Comparison of ENCODE assay signal across 20 mouse cellular contexts in genomic region chr17:71221383-71221782, GRCm38 (mm10). TPM values are rescaled to one million over a fixed set of nuclear protein-coding genes. Genes with fewer than 3 reads are reported as not detected.
A peak's percentile ranks its signal among the peaks of the same experiment; 100 is the strongest.
DNase-seq lines count a peak whose midpoint lies in the region; ATAC-seq and TF ChIP-seq lines count a peak whose summit lies in the region.
"Had no signal": no experiment of that assay in that cellular context is flagged by ENCODE, and none has a peak within 500 bp of the region (broad histone marks: within the 10 kb centered on the region; RNA-seq: fewer than 3 reads in every experiment).

No protein-coding gene starts in this region.

- no peak overlapping the region for H3K4me3 ChIP-seq in heart, embryonic 14.5 days (ENCODE audit: control insufficient read depth in 1 of 2, insufficient read depth in 1 of 2, low read depth in 1 of 2, low read length in 2 of 2)
- no peak overlapping the region for H3K4me3 ChIP-seq in lung, postnatal 0 days (ENCODE audit: low read depth, low read length)
- H3K4me3 ChIP-seq in bone marrow macrophage, adult 2 months (ENCODE audit: insufficient read depth, low read length): no peak overlapping the region
- H3K4me3 ChIP-seq: hindbrain, embryonic 10.5 days; kidney, embryonic 15.5 days; midbrain, embryonic 12.5 days; neural tube, embryonic 13.5 days had no signal

- peaks cover 2 to 34% of the 10 kb centered on the region in 2 experiments for H3K4me1 ChIP-seq in heart, embryonic 14.5 days (ENCODE audit: control insufficient read depth in 2 of 2, insufficient read depth in 2 of 2, low read length in 2 of 2)
- H3K4me1 ChIP-seq in lung, postnatal 0 days (ENCODE audit: insufficient read depth, low read depth, low read length): peaks cover 4% of the 10 kb centered on the region
- H3K4me1 ChIP-seq in bone marrow macrophage, adult 2 months (ENCODE audit: control insufficient read depth, insufficient read depth, low read length): peaks cover 44% of the 10 kb centered on the region
- H3K4me1 ChIP-seq: hindbrain, embryonic 10.5 days; midbrain, embryonic 12.5 days had no signal

- H3K4me2 ChIP-seq in heart, embryonic 14.5 days (ENCODE audit: low read length): no peak overlapping the region
- H3K4me2 ChIP-seq in lung, postnatal 0 days (replicated peaks; ENCODE audit: low read depth, low read length): no peak overlapping the region
- H3K4me2 ChIP-seq: kidney, embryonic 15.5 days; midbrain, embryonic 12.5 days; neural tube, embryonic 13.5 days had no signal

- intact Hi-C loops in heart, postnatal 14 days (cut with DNase I): no loop called here
- intact Hi-C loops in left cerebral cortex, postnatal 14 days (cut with DNase I): no loop called here

- no peak for TF ChIP-seq POLR2A in bone marrow macrophage, adult 2 months (IDR thresholded peaks at IDR 0.05; ENCODE audit: borderline replicate concordance, low read depth, low read length)

- 72% methylated on average over 3 of the region's 3 CpGs for WGBS in heart, embryonic 14.5 days
- WGBS in lung, postnatal 0 days: 73% methylated on average over 3 of the region's 3 CpGs

- H3K27me3 ChIP-seq in heart, embryonic 14.5 days (ENCODE audit: control insufficient read depth, insufficient read depth, low read length): no peaks in the 10 kb centered on the region
- H3K27me3 ChIP-seq in lung, postnatal 0 days (replicated peaks; ENCODE audit: insufficient read depth, low read length): no peaks in the 10 kb centered on the region
- H3K27me3 ChIP-seq: kidney, embryonic 15.5 days; midbrain, embryonic 12.5 days; neural tube, embryonic 13.5 days had no signal

- no peak for TF ChIP-seq EP300 in lung, postnatal 0 days (IDR thresholded peaks at IDR 0.05)

- TF ChIP-seq CTCF in lung, postnatal 0 days (IDR thresholded peaks at IDR 0.05): no peak
- TF ChIP-seq CTCF in bone marrow macrophage, adult 2 months (IDR thresholded peaks at IDR 0.05; ENCODE audit: low read depth, low read length): no peak

- no peak overlapping the region for H3K9ac ChIP-seq in heart, embryonic 14.5 days (ENCODE audit: low read length)
- no peak overlapping the region for H3K9ac ChIP-seq in lung, postnatal 0 days (replicated peaks; ENCODE audit: low read depth)
- H3K9ac ChIP-seq: kidney, embryonic 15.5 days; midbrain, embryonic 12.5 days; neural tube, embryonic 13.5 days had no signal

- DNase-seq in heart, postnatal 14 days: no peak
- DNase-seq in lung, postnatal 0 days (ENCODE audit: low spot score): peak; percentile 45
- DNase-seq in lung, postnatal 10 days: no peak
- DNase-seq in urinary bladder, postnatal 36 days (ENCODE audit: low spot score in 2 of 2): no peak
- no peak for DNase-seq in left cerebral cortex, postnatal 14 days (ENCODE audit: low spot score in 2 of 2)
- DNase-seq: adrenal gland, postnatal 14 days; cerebellum, adult 11-12 months; cerebellum, postnatal 25 days; embryo, embryonic 11 days; thymus, postnatal 36 days had no signal

- H3K36me3 ChIP-seq in heart, embryonic 14.5 days (ENCODE audit: control insufficient read depth, insufficient read depth, low read length): peaks cover 7% of the 10 kb centered on the region; the same call in 1 of the 2 replicates
- 0 out of 2 replicates have a peak, but pooled peaks cover 8% of the 10 kb centered on the region for H3K36me3 ChIP-seq in lung, postnatal 0 days (ENCODE audit: insufficient read depth, low read length)

- H3K27ac ChIP-seq in heart, embryonic 14.5 days (replicated peaks in 1 of 2; ENCODE audit: control insufficient read depth in 1 of 2, insufficient read depth in 1 of 2, low read depth in 2 of 2, low read length in 2 of 2): peak overlapping the region; percentile 53 to 78
- no peak overlapping the region for H3K27ac ChIP-seq in lung, postnatal 0 days (ENCODE audit: low read length)
- peak overlapping the region; percentile 62 for H3K27ac ChIP-seq in bone marrow macrophage, adult 2 months (ENCODE audit: insufficient read depth, low read depth, low read length)
- H3K27ac ChIP-seq: hindbrain, embryonic 10.5 days; hindbrain, postnatal 0 days; kidney, embryonic 15.5 days; midbrain, embryonic 12.5 days; neural tube, embryonic 13.5 days had no signal

- no peaks in the 10 kb centered on the region for H3K9me3 ChIP-seq in heart, embryonic 14.5 days (ENCODE audit: control insufficient read depth, low read length)
- no peaks in the 10 kb centered on the region for H3K9me3 ChIP-seq in lung, postnatal 0 days (ENCODE audit: low read length)
- H3K9me3 ChIP-seq: kidney, embryonic 15.5 days; neural tube, embryonic 13.5 days had no signal

- peak; percentile 60; the same call in 1 of the 2 replicates for ATAC-seq in heart, embryonic 14.5 days (ENCODE audit: insufficient number of reproducible peaks, insufficient read depth, low FRiP score, low read depth)
- ATAC-seq in lung, postnatal 0 days: peak; percentile 48; the same call in 1 of the 2 replicates
- ATAC-seq in neutrophil, adult 5-6 weeks (ENCODE audit: extremely low read depth, insufficient number of reproducible peaks, low FRiP score, poor library complexity, severe bottlenecking): peak; percentile 45; the same call in 1 of the 2 replicates
- ATAC-seq: activated CD4-positive, CD25-positive, alpha-beta regulatory T cell, adult 4 months; hindbrain, postnatal 0 days; intestine, postnatal 0 days had no signal

RNA-seq across cellular contexts. Expression of gene Lpin2, which starts 39.0 kb away (rescaled TPM):
- polyA plus RNA-seq in heart, embryonic 14.5 days (2014; fragmentation: Nextera tagmentation; extraction: Ambion mirVana): 15.2 and 15.5 TPM in 2 replicates
- 10 to 100 TPM; 11.0 to 11.4 TPM for total RNA-seq in heart, postnatal 14 days (2021)
- 54.1 and 65.8 TPM in 2 replicates for polyA plus RNA-seq in lung, postnatal 0 days (2015; fragmentation: Nextera tagmentation; extraction: Ambion mirVana)
- 122 and 133 TPM in 2 replicates for polyA plus RNA-seq in bone marrow macrophage, adult 2 months (2012; ENCODE audit: insufficient read depth, insufficient read length, missing spikeins)
- 118 and 135 TPM in 2 replicates for total RNA-seq in neutrophil, adult 5-6 weeks (2017)
- total RNA-seq in left cerebral cortex, postnatal 14 days (2021): 10 to 100 TPM; 79.9 to 84.3 TPM
